Mouse (Mus musculus): ENCODE results near the gene Cacna1e.

Cacna1e gene

DNA sequence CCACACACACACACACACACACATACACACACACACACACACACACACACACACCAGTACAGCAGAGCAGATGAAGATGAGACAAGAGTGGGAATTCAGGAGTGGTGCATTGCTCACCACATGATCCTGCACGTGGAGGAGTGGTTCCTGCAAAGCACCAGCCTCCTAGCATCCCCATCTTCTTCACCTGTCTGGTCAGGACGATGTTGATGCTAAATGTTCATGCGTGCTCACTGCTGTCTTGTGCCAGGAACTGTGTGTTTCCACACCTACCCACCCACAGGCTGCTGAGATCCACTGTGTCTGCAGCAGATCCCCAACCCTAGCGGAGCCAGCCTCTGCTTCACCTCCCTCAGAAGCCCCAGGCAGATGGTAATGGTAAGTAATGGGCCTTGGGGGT, 95.8 kb downstream of the Cacna1e start:
- in situ Hi-C loops (cut with MboI; ENCODE audit: unreplicated experiment in 2 of 2), result loop anchor here (5.0 to 25.0 kb wide), 9 partner anchors 94 to 749 kb away; partner anchors contain the start of gene Cacna1e (in 2 of the 2)

- in situ Hi-C loops (cut with MboI; ENCODE audit: unreplicated experiment in 2 of 2), result loop anchor here (5.0 to 25.0 kb wide), 9 partner anchors 94 to 749 kb away; partner anchors contain the start of gene Cacna1e (in 2 of the 2)
Observed at GRCm38 (mm10) chr1:154788069-154788468, 96.2 kb downstream of the Cacna1e start.

DNA sequence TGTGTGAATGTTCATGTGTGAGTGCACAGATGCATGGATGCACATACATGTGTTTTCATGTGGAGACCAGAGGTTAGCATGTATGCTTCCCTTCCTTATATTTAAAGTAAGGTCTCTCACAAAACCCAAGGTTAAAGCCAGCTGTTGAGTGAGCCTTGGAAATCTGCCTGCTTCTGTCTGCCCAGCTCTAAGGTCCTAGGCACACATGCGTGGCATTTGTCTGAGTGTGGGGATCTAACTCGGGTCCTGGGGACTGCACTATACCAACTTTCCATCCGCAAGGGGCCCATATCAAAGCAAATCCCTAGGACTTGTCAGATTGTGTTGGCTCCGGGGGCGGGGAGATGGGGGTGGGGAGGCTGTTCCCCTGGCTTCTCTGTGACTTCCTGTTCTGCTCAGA, 96.9 kb downstream of the Cacna1e start:
- in situ Hi-C loops (cut with MboI; ENCODE audit: unreplicated experiment in 2 of 2), result loop anchor here (5.0 to 25.0 kb wide), 9 partner anchors 95 to 750 kb away; partner anchors contain the start of gene Cacna1e (in 2 of the 2)

DNA sequence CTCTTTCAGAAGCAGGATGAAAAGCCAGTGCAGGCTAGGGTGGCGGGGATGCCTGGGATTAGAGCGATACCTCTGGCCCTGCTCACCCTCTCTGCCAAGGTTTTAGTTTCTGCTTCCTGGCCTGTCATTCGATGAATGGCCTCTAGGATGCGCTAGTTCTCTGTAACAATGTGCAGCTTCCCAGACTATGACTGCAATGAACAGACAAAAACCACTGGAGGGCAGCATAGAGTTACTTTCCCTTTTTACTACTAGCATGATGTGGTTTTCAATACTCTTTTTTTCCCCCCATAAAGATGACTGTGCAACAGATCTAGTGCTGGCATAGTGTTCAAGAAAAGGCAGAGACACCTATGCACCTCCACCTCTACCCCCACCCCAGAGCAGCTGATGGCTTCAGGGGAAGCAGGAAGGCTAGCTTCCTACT, 98.0 kb downstream of the Cacna1e start:
- in situ Hi-C loops (cut with MboI; ENCODE audit: unreplicated experiment in 2 of 2), result loop anchor here (5.0 to 25.0 kb wide), 9 partner anchors 96 to 751 kb away; partner anchors contain the start of gene Cacna1e (in 2 of the 2)

DNA sequence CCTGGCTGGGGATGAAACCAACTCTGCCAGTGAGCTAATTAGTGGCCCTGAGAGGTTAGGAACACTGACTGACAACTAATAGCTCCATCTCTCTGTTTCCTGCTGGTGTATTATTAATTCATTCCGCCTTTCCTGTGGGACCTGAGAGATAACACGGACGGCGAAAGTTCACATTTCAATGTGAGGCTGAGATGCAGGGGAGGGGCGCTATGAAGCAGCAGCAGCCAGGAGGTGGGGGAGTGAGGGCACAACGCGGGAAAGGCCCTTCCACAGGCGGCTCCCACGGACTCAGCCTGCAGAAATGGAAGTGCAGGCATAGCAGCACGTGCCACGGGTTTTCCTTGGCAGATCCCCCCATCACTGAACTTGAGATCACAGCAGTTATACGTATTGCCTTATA, 99.4 kb downstream of the Cacna1e start:
- in situ Hi-C loops (cut with MboI; ENCODE audit: unreplicated experiment in 2 of 2), result loop anchor here (5.0 to 25.0 kb wide), 9 partner anchors 97 to 752 kb away; partner anchors contain the start of gene Cacna1e (in 2 of the 2)

DNA sequence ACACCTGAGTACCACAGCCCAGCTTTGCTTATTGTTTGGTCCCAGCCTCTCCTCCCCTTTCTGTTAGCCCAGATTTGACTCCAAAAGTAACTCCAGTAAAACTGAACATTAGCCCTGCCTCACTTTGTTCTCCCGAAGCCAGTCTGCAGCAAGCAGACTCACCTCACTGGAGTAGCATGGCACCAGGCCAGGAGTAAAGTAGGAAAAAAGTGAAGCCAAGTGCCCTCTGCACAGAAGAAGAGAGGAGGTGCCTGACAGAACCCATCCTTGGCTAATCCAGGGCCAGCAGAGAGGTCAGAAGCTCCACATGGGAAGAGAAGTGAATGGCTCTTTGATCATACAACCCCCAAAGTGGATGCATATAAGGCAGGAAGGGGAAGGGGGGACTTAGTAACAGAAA, 100.8 kb downstream of the Cacna1e start:
- in situ Hi-C loops (cut with MboI; ENCODE audit: unreplicated experiment in 2 of 2), result loop anchor here (10.0 to 25.0 kb wide), 5 partner anchors 101 to 754 kb away; partner anchors contain the start of gene Cacna1e (in 1 of the 2)

- in situ Hi-C loops (cut with MboI; ENCODE audit: unreplicated experiment in 2 of 2), result loop anchor here (10.0 to 25.0 kb wide), 5 partner anchors 105 to 757 kb away; partner anchors contain the start of gene Cacna1e (in 1 of the 2)
Observed at GRCm38 (mm10) chr1:154779908-154780514, 104.3 kb downstream of the Cacna1e start.

GRCm38 (mm10) chr1:154776344-154776743, 108.0 kb downstream of the Cacna1e start:
- in situ Hi-C loops (cut with MboI; ENCODE audit: unreplicated experiment in 2 of 2), result loop anchor here in 1 of 2 experiments (25.0 kb wide), 1 partner anchor 761 kb away; no protein-coding TSS in a partner anchor

- in situ Hi-C loops (cut with MboI; ENCODE audit: unreplicated experiment in 2 of 2), result no loop called here
Observed at GRCm38 (mm10) chr1:154774468-154774867, 109.8 kb downstream of the Cacna1e start.

DNA sequence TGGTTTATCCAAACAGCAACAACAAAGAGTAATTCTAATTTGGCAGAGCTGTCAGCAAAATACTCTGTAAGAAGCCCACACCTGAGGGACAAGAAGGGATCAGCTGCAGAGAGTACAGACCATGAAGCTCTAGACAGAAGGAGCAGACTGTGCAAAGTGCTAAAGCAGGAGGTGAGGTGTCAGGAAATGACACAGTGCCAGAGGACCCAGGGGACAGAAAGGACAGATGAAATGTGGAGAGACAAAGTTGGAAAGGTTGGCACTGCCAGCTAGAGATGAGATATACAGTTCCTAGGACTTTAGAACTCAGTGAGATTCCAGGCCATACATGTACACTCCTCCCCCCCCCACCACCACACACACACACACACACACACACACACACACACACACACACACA, 113.2 kb downstream of the Cacna1e start:
- in situ Hi-C loops (cut with MboI; ENCODE audit: unreplicated experiment in 2 of 2), result no loop called here

DNA sequence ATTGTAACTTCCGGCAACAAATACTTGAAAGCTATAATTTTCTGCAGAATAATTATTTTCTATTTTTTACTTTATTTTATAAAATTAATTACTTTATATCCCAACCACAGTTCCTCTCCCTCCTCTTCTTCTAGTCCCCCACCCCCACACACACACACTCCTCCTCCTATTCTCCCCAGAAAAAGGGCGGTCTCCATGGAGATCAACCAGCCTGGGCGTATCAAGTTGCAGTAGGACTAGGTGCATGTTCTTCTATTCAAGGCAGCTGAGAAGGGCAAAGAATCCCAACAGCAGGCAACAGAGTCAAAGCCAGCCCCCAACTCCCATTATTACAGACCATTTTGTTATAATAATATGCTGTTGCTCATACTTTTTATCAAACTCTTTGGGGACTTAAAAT, 113.8 kb downstream of the Cacna1e start:
- in situ Hi-C loops (cut with MboI; ENCODE audit: unreplicated experiment in 2 of 2), result no loop called here

DNA sequence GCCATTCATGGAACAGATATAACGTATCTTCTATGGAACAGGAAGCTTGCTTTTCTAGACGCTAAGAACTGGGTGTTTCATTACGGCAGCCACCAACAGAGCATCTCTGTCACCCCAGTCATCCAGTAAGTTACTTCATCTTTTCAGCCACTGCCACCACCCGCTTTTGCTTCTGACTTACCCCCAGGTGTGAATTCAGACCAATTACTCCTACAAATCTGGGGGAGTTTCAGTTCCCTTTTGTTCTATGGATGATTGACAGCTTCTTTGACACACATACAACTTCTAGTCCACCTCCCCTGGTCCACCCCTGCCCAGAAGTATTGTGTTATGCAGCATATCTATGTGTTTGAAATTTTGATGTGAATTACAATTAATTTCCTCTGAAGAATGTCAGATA, 121.2 kb downstream of the Cacna1e start:
- in situ Hi-C loops (cut with MboI; ENCODE audit: unreplicated experiment in 2 of 2), result no loop called here

GRCm38 (mm10) chr1:154752081-154752480, 132.2 kb downstream of the Cacna1e start:
- in situ Hi-C loops (cut with MboI; ENCODE audit: unreplicated experiment in 2 of 2), result no loop called here

DNA sequence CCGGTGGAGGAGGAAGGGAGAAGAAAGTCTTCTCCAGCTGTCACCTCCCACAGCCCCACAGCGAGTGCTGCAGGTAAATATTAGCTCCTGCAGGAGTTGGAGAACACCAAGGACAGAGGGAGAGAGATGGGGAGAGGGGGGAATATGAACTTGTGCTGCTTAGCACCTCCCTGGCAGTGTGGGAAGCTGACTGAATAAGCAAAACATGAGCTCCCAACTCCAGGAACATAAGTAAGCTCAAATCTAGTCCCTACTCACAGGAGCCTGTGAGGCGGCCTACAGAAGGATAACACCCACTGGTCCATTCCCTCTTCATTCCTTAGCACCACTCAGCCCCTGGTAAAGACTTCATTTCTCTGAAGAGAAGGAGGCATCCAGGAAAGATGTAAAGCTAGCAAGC, 135.8 kb downstream of the Cacna1e start:
- in situ Hi-C loops (cut with MboI; ENCODE audit: unreplicated experiment in 2 of 2), result no loop called here

- in situ Hi-C loops (cut with MboI; ENCODE audit: unreplicated experiment in 2 of 2), result no loop called here
Observed at GRCm38 (mm10) chr1:154745241-154745640, 139.1 kb downstream of the Cacna1e start.

- in situ Hi-C loops (cut with MboI; ENCODE audit: unreplicated experiment in 2 of 2), result loop anchor here (5.0 to 10.0 kb wide), 2 partner anchors 833 to 836 kb away; partner anchors contain the start of genes Glul (in 2 of the 2) and Teddm1a (in 1 of the 2)
Observed at GRCm38 (mm10) chr1:154730411-154730961, 153.8 kb downstream of the Cacna1e start.

DNA sequence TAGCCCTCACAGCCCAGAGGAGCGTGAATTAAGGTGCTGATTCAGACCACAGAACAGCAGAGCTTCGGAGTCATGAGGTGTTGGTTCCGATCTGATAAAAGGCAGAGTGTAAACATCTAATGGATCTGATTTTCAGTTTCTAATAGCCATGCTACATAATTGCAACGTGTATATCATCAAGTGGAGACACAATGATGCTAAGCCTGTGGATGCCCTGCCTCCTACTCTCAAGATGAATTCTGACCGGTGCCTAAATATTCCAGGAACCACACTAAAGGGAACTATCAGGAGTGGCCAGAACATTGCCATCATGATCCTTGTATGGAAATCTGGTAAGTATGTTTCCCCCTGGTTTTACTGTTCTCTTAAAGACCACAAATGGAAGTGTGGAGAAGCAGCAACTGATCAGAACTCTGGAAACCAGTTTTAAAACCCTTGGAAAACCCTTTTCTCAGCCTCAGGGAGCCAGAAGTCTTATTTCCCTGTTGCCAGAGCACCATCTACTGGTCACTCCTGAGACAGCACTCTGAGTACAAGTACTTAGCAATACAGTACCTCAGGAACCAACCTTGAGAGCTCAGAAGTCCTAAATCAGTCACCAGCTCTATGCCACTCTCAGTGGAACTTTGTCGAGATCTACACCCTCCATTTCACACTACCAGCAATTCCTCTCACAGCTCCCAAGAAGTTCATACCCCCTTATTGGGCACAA, 154.9 kb downstream of the Cacna1e start:
- in situ Hi-C loops (cut with MboI; ENCODE audit: unreplicated experiment in 2 of 2), result loop anchor here (5.0 kb wide), 2 partner anchors 112 to 447 kb away; no protein-coding TSS in a partner anchor

- in situ Hi-C loops (cut with MboI; ENCODE audit: unreplicated experiment in 2 of 2), result loop anchor here (5.0 kb wide), 2 partner anchors 111 to 446 kb away; no protein-coding TSS in a partner anchor
Observed at GRCm38 (mm10) chr1:154728682-154729081, 155.6 kb downstream of the Cacna1e start.

GRCm38 (mm10) chr1:154727696-154728095, 156.6 kb downstream of the Cacna1e start:
- in situ Hi-C loops (cut with MboI; ENCODE audit: unreplicated experiment in 2 of 2), result loop anchor here (5.0 kb wide), 2 partner anchors 110 to 445 kb away; no protein-coding TSS in a partner anchor

DNA sequence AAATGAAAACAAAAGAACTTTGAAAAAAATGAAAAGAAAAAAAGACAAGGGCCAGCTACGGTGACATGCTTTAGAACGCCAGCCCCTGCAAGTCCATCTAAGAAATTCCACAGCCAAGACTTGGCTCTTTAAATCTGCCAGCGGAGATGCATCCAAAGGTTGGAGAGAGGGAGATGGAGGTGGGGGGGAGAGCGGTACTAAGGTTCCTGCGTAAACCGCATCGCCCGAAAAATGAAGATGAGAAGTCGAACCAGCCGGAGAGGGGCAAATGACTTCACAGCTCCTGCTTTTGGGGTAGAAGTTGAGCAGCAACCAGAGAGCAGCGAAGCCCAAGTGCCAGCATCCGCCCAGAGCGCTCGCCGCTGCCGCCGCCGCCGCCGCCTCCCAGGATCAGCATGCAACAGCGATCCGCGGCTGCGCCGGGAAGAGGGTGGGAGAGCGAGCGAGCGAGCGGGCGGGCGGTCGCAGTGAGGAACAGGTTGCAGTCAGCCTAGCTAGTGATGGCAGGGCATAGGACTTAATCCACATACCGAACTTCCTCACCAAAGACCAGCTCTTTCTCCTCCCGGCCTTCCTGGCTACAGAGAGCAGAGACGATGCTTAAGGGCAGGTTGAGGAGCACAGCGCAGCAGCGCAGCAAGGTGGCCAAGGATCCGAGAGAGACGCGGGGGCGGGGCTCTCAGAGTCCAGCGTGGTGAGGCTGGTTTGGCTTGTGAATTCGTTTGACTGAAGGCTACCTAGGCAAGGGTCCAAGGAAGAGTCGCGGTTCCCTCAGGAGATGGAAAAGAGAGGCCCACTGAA, 157.7 kb downstream of the Cacna1e start:
- in situ Hi-C loops (cut with MboI; ENCODE audit: unreplicated experiment in 2 of 2), result loop anchor here (5.0 kb wide), 2 partner anchors 109 to 444 kb away; no protein-coding TSS in a partner anchor

Measured in v-Abl transformed pro-B cells (cell line).